Mouse (Mus musculus) left cerebral cortex, adult 6 months (tissue): ENCODE measurements around the gene Sphkap. TPM values are rescaled to one million over a fixed set of nuclear protein-coding genes. Genes with fewer than 3 reads are reported as not detected.

ENCODE experiments used
- long read RNA-seq, 2 experiments: library from polyadenylated mRNA; unstranded; transcript quantifications; one replicate each; pipeline ENCODE4 v2.0.0; 2019 to 2020
- polyA plus RNA-seq: library from polyadenylated mRNA; unstranded; fragments of <200 nt; fragmentation: Nextera tagmentation; gene quantifications from 2 replicates; pipeline ENCODE4 v1.2.3, GENCODE M21; 2021

The Sphkap gene
- polyA plus RNA-seq: 26.2 and 44.2 TPM in 2 replicates
- long read RNA-seq, experiment 1, full-length matches to known transcripts: 15 of 88 reads
- long read RNA-seq, experiment 1, partial matches to known transcripts: 46 of 88 reads
- long read RNA-seq, experiment 1, other reads (novel, unspliced or antisense): 27 of 88 reads
- long read RNA-seq, experiment 2, full-length matches to known transcripts: 10 of 77 reads
- long read RNA-seq, experiment 2, partial matches to known transcripts: 40 of 77 reads
- long read RNA-seq, experiment 2, other reads (novel, unspliced or antisense): 27 of 77 reads

DNA sequence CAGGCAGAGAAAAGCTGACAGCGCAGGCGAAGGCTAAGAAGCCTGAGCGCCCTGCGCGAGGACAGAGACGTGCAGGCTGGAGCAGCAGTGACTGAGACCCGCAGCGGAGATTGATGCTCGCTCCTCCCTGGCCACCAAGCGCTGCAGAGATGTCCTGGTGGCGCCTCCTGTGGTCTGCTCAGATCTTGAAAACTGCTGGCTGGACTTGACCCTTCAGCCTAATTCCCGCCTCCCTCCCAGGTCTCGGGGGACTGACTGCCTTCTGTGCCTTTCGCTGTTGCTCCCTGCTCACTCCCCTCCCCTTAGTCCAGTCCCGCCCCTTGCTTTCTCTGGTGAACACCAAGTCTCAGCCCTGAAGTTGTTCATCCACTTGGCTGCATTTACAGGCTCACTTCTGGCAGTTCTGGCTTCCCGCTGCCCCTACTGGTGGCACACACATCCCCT, at the start of gene Sphkap:
TSS of gene Sphkap (minus strand) at position 180 of the 444 bp plus-strand sequence.

Other genes with a start within 250 kb of the Sphkap start
- 0.20 and 0.23 TPM in 2 replicates for gene Daw1, start 248.4 kb downstream of the Sphkap start, polyA plus RNA-seq